Mouse (Mus musculus): Measurements from ENCODE around the gene Tspan5. TPM values are rescaled to one million over a fixed set of nuclear protein-coding genes. Genes with fewer than 3 reads are reported as not detected.

Tspan5 gene
- total and polyA plus RNA-seq, 2 experiments: 0.48 to 0.65 TPM

DNA sequence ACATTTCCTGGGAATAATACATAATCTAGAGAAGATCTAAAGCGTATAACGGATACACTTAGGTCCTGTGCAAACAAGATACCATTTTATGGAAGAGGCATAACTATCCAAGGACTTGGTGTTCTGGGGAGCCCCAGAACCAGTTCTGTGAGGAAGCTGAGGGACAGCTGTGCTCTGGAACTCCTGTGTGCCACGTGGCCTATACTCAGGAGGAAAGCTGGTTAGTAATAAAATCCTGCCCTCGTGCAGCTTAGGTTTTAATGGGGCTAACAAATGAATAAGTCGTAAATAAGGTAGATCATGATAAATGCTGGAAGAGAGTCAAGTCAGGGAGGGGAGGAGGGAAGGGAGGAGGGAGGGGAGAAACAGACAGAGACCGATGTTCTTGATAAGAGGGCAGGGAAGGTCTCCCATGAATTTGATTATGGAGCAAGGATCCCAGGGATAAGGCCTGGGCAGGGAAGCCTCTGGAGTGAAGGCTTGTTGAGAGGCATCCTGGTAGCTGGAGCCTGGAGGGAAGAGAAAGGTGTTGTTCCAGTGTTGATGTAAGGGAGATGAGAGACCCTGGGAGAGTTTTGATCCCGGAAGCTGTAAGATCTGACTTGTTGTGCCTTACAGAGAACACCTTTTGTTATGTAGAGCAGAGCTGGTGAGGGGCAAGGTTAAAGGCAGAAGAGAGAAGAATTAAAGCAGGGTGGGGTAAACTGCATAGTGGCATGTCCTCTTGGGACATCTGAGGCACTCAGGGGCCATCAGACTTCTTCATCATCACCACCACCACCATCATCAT lies 34.1 kb downstream of the Tspan5 start:
- 76% methylated on average over 7 of the region's 7 CpGs for WGBS
- H3K27ac ChIP-seq (replicated peaks; ENCODE audit: insufficient read depth, low read depth, low read length): no peak overlapping the region
- no peak overlapping the region for H3K9ac ChIP-seq (ENCODE audit: low read depth, low read length)
- DNase-seq (ENCODE audit: extremely low read depth, low read depth, low spot score): no peak
- no peaks in the 10 kb centered on the region for H3K4me1 ChIP-seq (ENCODE audit: control insufficient read depth, insufficient read depth, low read length)
- TF ChIP-seq POLR2A (IDR thresholded peaks at IDR 0.05; ENCODE audit: extremely low read depth, insufficient read depth, low read length) (no peak), CTCF (IDR thresholded peaks at IDR 0.05; ENCODE audit: low read depth, low read length) (no peak)
- H3K36me3 ChIP-seq (ENCODE audit: control insufficient read depth, insufficient read depth, low read length): no peaks in the 10 kb centered on the region
- no peak overlapping the region for H3K4me3 ChIP-seq (ENCODE audit: insufficient read depth, low read depth, low read length)
- no peaks in the 10 kb centered on the region for H3K79me2 ChIP-seq (ENCODE audit: control insufficient read depth, insufficient read depth, low read length)
- H3K27me3 ChIP-seq (ENCODE audit: control insufficient read depth, insufficient read depth, low read length): no peaks in the 10 kb centered on the region

DNA sequence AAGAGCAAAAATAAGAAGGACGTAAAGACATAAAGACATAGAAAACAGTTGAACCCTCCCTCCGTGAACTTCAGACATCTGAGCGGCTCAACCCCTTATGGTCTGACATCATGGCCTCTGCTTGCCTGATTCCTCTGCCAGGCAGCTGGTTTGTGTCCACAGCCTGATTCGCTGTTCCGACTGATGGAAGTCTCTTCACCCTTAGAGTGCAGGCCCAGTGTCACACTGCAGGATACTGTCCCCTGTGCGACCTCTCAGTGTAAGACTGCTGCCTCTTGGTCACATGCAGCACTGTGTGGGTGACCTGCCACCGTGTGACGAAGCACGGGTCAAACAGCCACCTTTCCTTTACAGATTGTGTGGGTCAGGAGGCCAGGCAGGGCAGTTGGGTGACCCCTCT lies 39.5 kb downstream of the Tspan5 start:
- no peak overlapping the region for H3K9ac ChIP-seq (ENCODE audit: low read depth, low read length)
- no peaks in the 10 kb centered on the region for H3K36me3 ChIP-seq (ENCODE audit: control insufficient read depth, insufficient read depth, low read length)
- WGBS: 62% methylated on average over 9 of the region's 9 CpGs
- H3K4me1 ChIP-seq (ENCODE audit: control insufficient read depth, insufficient read depth, low read length): no peaks in the 10 kb centered on the region
- H3K27me3 ChIP-seq (ENCODE audit: control insufficient read depth, insufficient read depth, low read length): no peaks in the 10 kb centered on the region
- no peak for DNase-seq (ENCODE audit: extremely low read depth, low read depth, low spot score)
- no peak overlapping the region for H3K4me3 ChIP-seq (ENCODE audit: insufficient read depth, low read depth, low read length)
- TF ChIP-seq CTCF (IDR thresholded peaks at IDR 0.05; ENCODE audit: low read depth, low read length) (no peak), POLR2A (IDR thresholded peaks at IDR 0.05; ENCODE audit: extremely low read depth, insufficient read depth, low read length) (no peak)
- H3K27ac ChIP-seq (replicated peaks; ENCODE audit: insufficient read depth, low read depth, low read length): no peak overlapping the region
- H3K79me2 ChIP-seq (ENCODE audit: control insufficient read depth, insufficient read depth, low read length): no peaks in the 10 kb centered on the region

DNA sequence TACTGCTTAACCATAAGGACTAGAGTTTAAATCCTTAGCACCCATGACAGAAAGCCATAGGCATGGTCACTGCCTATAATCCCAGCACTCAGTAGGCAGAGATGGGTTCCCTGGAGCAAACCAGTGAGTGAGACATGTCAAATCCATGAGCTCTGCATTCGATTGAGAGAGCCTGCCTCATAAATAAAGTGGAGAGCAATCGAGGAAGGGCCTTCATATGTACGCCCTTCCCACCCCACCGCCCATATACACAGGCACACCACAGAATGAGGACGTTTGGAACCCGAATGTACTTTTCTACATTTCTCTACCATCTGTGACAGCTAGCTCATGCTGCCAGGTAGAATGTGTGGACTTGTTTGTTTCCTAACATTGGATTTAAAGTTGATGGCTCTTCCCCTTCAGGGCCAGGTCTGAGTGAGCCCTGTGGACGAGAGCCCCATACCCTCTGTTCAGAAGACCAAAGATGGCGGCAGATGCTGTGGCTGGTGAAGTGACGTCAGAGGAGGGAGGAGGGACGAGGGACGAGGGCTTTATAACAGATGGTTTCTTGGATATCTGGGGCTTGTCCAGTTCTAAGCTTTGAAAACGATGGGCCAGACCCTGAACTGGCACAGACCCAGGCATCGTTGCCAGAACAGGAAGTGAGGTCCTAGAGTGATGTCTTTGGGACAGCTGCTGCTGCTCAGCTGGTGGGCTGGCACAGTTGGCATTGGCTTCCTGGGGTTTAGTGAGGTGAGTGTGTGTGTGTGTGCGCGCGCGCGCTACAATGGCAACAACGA lies 42.1 kb downstream of the Tspan5 start:
- no peaks in the 10 kb centered on the region for H3K4me1 ChIP-seq (ENCODE audit: control insufficient read depth, insufficient read depth, low read length)
- H3K27ac ChIP-seq (replicated peaks; ENCODE audit: insufficient read depth, low read depth, low read length): no peak overlapping the region
- no peaks in the 10 kb centered on the region for H3K79me2 ChIP-seq (ENCODE audit: control insufficient read depth, insufficient read depth, low read length)
- no peak for TF ChIP-seq POLR2A (IDR thresholded peaks at IDR 0.05; ENCODE audit: extremely low read depth, insufficient read depth, low read length)
- TF ChIP-seq CTCF (IDR thresholded peaks at IDR 0.05; ENCODE audit: low read depth, low read length): no peak
- H3K27me3 ChIP-seq (ENCODE audit: control insufficient read depth, insufficient read depth, low read length): no peaks in the 10 kb centered on the region
- H3K36me3 ChIP-seq (ENCODE audit: control insufficient read depth, insufficient read depth, low read length): no peaks in the 10 kb centered on the region
- H3K9ac ChIP-seq (ENCODE audit: low read depth, low read length): no peak overlapping the region
- H3K4me3 ChIP-seq (ENCODE audit: insufficient read depth, low read depth, low read length): no peak overlapping the region
- 88% methylated on average over 19 of the region's 19 CpGs for WGBS
- DNase-seq (ENCODE audit: extremely low read depth, low read depth, low spot score): no peak

DNA sequence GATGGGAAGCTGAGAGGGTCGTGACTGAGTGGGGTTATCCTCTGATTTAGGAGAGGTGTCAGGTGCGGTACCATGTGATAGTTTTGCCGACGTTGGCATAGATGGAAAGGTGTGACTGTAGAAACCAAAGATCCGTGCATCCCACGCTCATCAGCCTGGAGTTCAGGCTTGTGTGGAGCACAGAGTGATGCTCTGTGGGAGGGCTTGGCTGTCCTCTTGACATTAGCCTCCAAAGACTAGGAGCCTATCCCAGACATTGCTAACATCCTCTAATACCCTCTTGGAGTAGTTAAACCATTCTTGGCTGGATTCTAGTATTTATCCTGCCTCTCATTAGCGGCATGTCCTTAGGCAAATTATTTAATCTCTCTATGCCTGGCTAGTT lies 42.6 kb downstream of the Tspan5 start:
- H3K79me2 ChIP-seq (ENCODE audit: control insufficient read depth, insufficient read depth, low read length): no peaks in the 10 kb centered on the region
- no peak overlapping the region for H3K27ac ChIP-seq (replicated peaks; ENCODE audit: insufficient read depth, low read depth, low read length)
- TF ChIP-seq CTCF (IDR thresholded peaks at IDR 0.05; ENCODE audit: low read depth, low read length): no peak
- TF ChIP-seq POLR2A (IDR thresholded peaks at IDR 0.05; ENCODE audit: extremely low read depth, insufficient read depth, low read length): no peak
- no peak for DNase-seq (ENCODE audit: extremely low read depth, low read depth, low spot score)
- no peaks in the 10 kb centered on the region for H3K4me1 ChIP-seq (ENCODE audit: control insufficient read depth, insufficient read depth, low read length)
- H3K4me3 ChIP-seq (ENCODE audit: insufficient read depth, low read depth, low read length): no peak overlapping the region
- no peaks in the 10 kb centered on the region for H3K27me3 ChIP-seq (ENCODE audit: control insufficient read depth, insufficient read depth, low read length)
- H3K9ac ChIP-seq (ENCODE audit: low read depth, low read length): no peak overlapping the region
- no peaks in the 10 kb centered on the region for H3K36me3 ChIP-seq (ENCODE audit: control insufficient read depth, insufficient read depth, low read length)
- 88% methylated on average over 7 of the region's 7 CpGs for WGBS

DNA sequence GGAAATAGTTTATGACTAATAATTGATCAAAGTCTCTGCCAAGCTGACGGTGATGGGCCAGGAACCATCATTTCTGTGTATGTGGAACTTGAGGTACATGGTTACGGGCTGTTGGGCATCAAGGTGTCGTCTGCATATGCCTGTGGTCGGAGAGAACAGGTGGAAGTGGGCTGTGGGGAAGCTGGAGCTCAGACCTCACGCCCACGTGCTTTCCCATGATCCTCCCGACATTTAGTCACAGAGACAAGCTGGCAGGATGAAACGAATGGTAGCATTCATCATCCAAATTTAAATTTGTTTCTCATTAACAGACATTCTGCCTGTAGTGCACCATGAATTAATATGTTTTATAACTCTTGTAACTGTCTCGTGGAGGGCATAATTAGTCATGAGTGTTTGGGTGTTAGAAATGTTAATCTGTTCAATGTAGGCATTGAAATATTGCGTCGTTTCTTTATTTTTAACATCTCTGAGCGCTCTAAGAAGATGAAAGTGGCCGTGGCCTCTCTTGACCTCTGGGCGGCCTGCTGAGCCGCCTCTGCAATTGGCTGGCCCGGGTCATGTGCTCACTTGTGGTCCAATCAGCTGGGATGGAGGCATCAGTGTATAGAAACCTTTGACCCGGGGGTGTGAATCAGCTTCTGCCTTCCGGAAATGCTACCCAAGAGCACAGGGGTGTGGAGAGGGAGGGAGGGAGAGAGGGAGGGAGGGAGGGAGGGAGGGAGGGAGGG lies 45.9 kb downstream of the Tspan5 start:
- no peak overlapping the region for H3K9ac ChIP-seq (ENCODE audit: low read depth, low read length)
- H3K27me3 ChIP-seq (ENCODE audit: control insufficient read depth, insufficient read depth, low read length): no peaks in the 10 kb centered on the region
- no peaks in the 10 kb centered on the region for H3K79me2 ChIP-seq (ENCODE audit: control insufficient read depth, insufficient read depth, low read length)
- H3K36me3 ChIP-seq (ENCODE audit: control insufficient read depth, insufficient read depth, low read length): no peaks in the 10 kb centered on the region
- WGBS: 89% methylated on average over 18 of the region's 18 CpGs
- H3K27ac ChIP-seq (replicated peaks; ENCODE audit: insufficient read depth, low read depth, low read length): no peak overlapping the region
- DNase-seq (ENCODE audit: extremely low read depth, low read depth, low spot score): no peak
- H3K4me3 ChIP-seq (ENCODE audit: insufficient read depth, low read depth, low read length): no peak overlapping the region
- no peaks in the 10 kb centered on the region for H3K4me1 ChIP-seq (ENCODE audit: control insufficient read depth, insufficient read depth, low read length)
- no peak for TF ChIP-seq POLR2A (IDR thresholded peaks at IDR 0.05; ENCODE audit: extremely low read depth, insufficient read depth, low read length)
- no peak for TF ChIP-seq CTCF (IDR thresholded peaks at IDR 0.05; ENCODE audit: low read depth, low read length)

All from liver, adult 2 months (tissue).